In genomic region chr2:101652921-101653597, GRCm38 (mm10) we compare ENCODE assay signal across 8 mouse cellular contexts. TPM values are rescaled to one million over a fixed set of nuclear protein-coding genes. Genes with fewer than 3 reads are reported as not detected.
A peak's percentile ranks its signal among the peaks of the same experiment; 100 is the strongest.
DNase-seq lines count a peak whose midpoint lies in the region; TF ChIP-seq lines count a peak whose summit lies in the region.

No protein-coding gene starts in this region.

- peaks cover 51% of the 10 kb centered on the region for H3K27me3 ChIP-seq in CH12.LX (replicated peaks)
- H3K27me3 ChIP-seq in forebrain, embryonic 10.5 days (ENCODE audit: poor library complexity, severe bottlenecking) = peaks cover 16% of the 10 kb centered on the region

- DNase-seq in CH12.LX (ENCODE audit: extremely low read depth) = peak; percentile 41
- peak; percentile 94 for DNase-seq in brain, adult 2 months (ENCODE audit: low read depth, low spot score)
- DNase-seq in forebrain, embryonic 10.5 days (ENCODE audit: extremely low spot score, low spot score) = peak; percentile 65
- DNase-seq in heart, postnatal 4 days = peak; percentile 83
- DNase-seq in layer of hippocampus, adult 18-20 months (ENCODE audit: low spot score in 2 of 2) = peak; percentile 56 to 89
- peak; percentile 42 to 46 for DNase-seq in lung, adult 18-20 months
- DNase-seq in thymus, postnatal 14 days = peak; percentile 90

- H3K4me3 ChIP-seq in CH12.LX (replicated peaks in 1 of 3; ENCODE audit: low read depth in 2 of 3, low read length in 2 of 3, poor library complexity in 1 of 3) = no peak overlapping the region
- H3K4me3 ChIP-seq in forebrain, embryonic 10.5 days = peak overlapping the region; percentile 38
- H3K4me3 ChIP-seq in olfactory bulb, adult 2 months (ENCODE audit: insufficient read depth, low read depth, low read length) = peak overlapping the region; percentile 21

- no peak overlapping the region for H3K9ac ChIP-seq in CH12.LX (ENCODE audit: insufficient read depth, low read depth)

- in situ Hi-C loops in CH12.LX (cut with MboI; ENCODE audit: low pct_ligation_motif_present, low pct_unique_long_range_greater_than_20kb, low sequenced_read_pairs) = no loop called here

- 21% methylated on average over 14 of the region's 14 CpGs for WGBS in forebrain, embryonic 10.5 days
- WGBS in olfactory bulb, adult 2 months = 15% methylated on average over 14 of the region's 14 CpGs

- no peak overlapping the region for H3K27ac ChIP-seq in CH12.LX (ENCODE audit: insufficient read depth, low read depth)
- H3K27ac ChIP-seq in forebrain, embryonic 10.5 days = no peak overlapping the region
- H3K27ac ChIP-seq in olfactory bulb, adult 2 months (ENCODE audit: insufficient read depth, low read depth, low read length) = no peak overlapping the region

- no peak for TF ChIP-seq POLR2A in CH12.LX (IDR thresholded peaks at IDR 0.05; ENCODE audit: low read depth, low read length)
- no peak for TF ChIP-seq POLR2A in olfactory bulb, adult 2 months (IDR thresholded peaks at IDR 0.05; ENCODE audit: insufficient read depth, low read depth, low read length)

- dilution Hi-C loops in CH12.LX (cut with MboI; ENCODE audit: extremely low pct_ligation_motif_present, extremely low pct_unique_long_range_greater_than_20kb, low sequenced_read_pairs) = no loop called here

- H3K4me2 ChIP-seq in CH12.LX (ENCODE audit: insufficient read depth, low read depth, poor library complexity, severe bottlenecking) = no peak overlapping the region; the same call in 1 of the 2 replicates

- no peak for TF ChIP-seq EP300 in CH12.LX (IDR thresholded peaks at IDR 0.05; ENCODE audit: low read length)

- peak; percentile 78 for TF ChIP-seq RAD21 in CH12.LX (IDR thresholded peaks at IDR 0.05; ENCODE audit: low read depth, low read length)

- TF ChIP-seq CTCF in CH12.LX (conservative IDR thresholded peaks at IDR 0.05 in 1 of 2, IDR thresholded peaks at IDR 0.05 in 1 of 2; ENCODE audit: low read depth in 2 of 2, low read length in 2 of 2) = peak; percentile 30 to 73; a peak in 2 of 4 replicates
- TF ChIP-seq CTCF in olfactory bulb, adult 2 months (IDR thresholded peaks at IDR 0.05; ENCODE audit: insufficient read depth, low read depth, low read length) = no peak

- no peaks in the 10 kb centered on the region for H3K79me2 ChIP-seq in CH12.LX (replicated peaks; ENCODE audit: control insufficient read depth, extremely low read depth, insufficient read depth, poor library complexity, severe bottlenecking)

- no peaks in the 10 kb centered on the region for H3K9me3 ChIP-seq in CH12.LX (replicated peaks; ENCODE audit: low read length)
- no peaks in the 10 kb centered on the region for H3K9me3 ChIP-seq in forebrain, embryonic 10.5 days

- no peaks in the 10 kb centered on the region for H3K36me3 ChIP-seq in CH12.LX (replicated peaks in 1 of 2; ENCODE audit: control insufficient read depth in 1 of 2, insufficient read depth in 1 of 2, low read length in 1 of 2)
- H3K36me3 ChIP-seq in forebrain, embryonic 10.5 days (replicated peaks) = no peaks in the 10 kb centered on the region

- H3K4me1 ChIP-seq in CH12.LX (ENCODE audit: control insufficient read depth in 1 of 2, insufficient read depth in 2 of 2) = no peaks in the 10 kb centered on the region
- H3K4me1 ChIP-seq in forebrain, embryonic 10.5 days = peaks cover 22% of the 10 kb centered on the region
- H3K4me1 ChIP-seq in olfactory bulb, adult 2 months (ENCODE audit: control insufficient read depth, insufficient read depth, low read length) = no peaks in the 10 kb centered on the region

TF ChIP-seq in CH12.LX, 34 proteins besides CTCF, POLR2A, EP300 and RAD21:
- TF ChIP-seq SMC3 (IDR thresholded peaks at IDR 0.05; ENCODE audit: low read depth, low read length) (peak; percentile 61), NRF1 (IDR thresholded peaks at IDR 0.05; ENCODE audit: low read depth, low read length) (no peak), RCOR1 (conservative IDR thresholded peaks at IDR 0.05; ENCODE audit: low read depth, low read length) (no peak), JUND (conservative IDR thresholded peaks at IDR 0.05; ENCODE audit: low read depth, low read length) (no peak), ZMIZ1 (IDR thresholded peaks at IDR 0.05; ENCODE audit: low read depth, low read length) (no peak), MEF2A (IDR thresholded peaks at IDR 0.05; ENCODE audit: borderline replicate concordance, low read depth, low read length) (no peak), KAT2A (IDR thresholded peaks at IDR 0.05; ENCODE audit: insufficient replicate concordance, low read length) (no peak)
TF ChIP-seq in CH12.LX: peak in this region for 1.

RNA-seq across cellular contexts. Expression of gene B230118H07Rik, which starts 3.7 kb away (rescaled TPM):
- total RNA-seq in CH12.LX (2012; rRNA removed) = 9.1 and 9.7 TPM in 2 replicates
- 12.6 and 17.5 TPM in 2 replicates for total RNA-seq in CH12.LX (2014; rRNA removed)
- 5.0 and 6.9 TPM in 2 replicates for polyA plus RNA-seq in CH12.LX (2012; ENCODE audit: insufficient read length, low read depth)
- polyA plus RNA-seq in forebrain, embryonic 10.5 days (2016; fragmentation: Nextera tagmentation; extraction: Ambion mirVana) = 61.3 and 65.8 TPM in 2 replicates
- 10 to 100 TPM; 44.8 to 48.7 TPM for total RNA-seq in heart, postnatal 4 days (2021)
- 10 to 100 TPM; 32.1 to 39.6 TPM for total RNA-seq in layer of hippocampus, adult 18-20 months (2021)
- not detected in 2 replicates for polyA plus RNA-seq in olfactory bulb, adult 2 months (2012; ENCODE audit: insufficient read depth, insufficient read length, low replicate concordance, missing spikeins)

RNA-seq across cellular contexts. Expression of gene Rag1, which starts 3.8 kb away (rescaled TPM):
- total RNA-seq in CH12.LX (2012; rRNA removed) (not detected in 2 replicates), CH12.LX (2014; rRNA removed) (not detected in 2 replicates)
- polyA plus RNA-seq in CH12.LX (2012; ENCODE audit: insufficient read length, low read depth) = not detected in 2 replicates
- polyA plus RNA-seq in forebrain, embryonic 10.5 days (2016; fragmentation: Nextera tagmentation; extraction: Ambion mirVana) = not detected in 2 replicates
- under 1 TPM; 0.09 to 0.41 TPM for total RNA-seq in heart, postnatal 4 days (2021)
- under 1 TPM; 0.20 to 0.30 TPM for total RNA-seq in layer of hippocampus, adult 18-20 months (2021)
- polyA plus RNA-seq in olfactory bulb, adult 2 months (2012; ENCODE audit: insufficient read depth, insufficient read length, low replicate concordance, missing spikeins) = 321 and 562 TPM in 2 replicates

RNA-seq across cellular contexts. Expression of gene Traf6, which starts 25.2 kb away (rescaled TPM):
- 9.8 and 10.5 TPM in 2 replicates for total RNA-seq in CH12.LX (2012; rRNA removed)
- total RNA-seq in CH12.LX (2014; rRNA removed) = 14.0 and 14.6 TPM in 2 replicates
- polyA plus RNA-seq in CH12.LX (2012; ENCODE audit: insufficient read length, low read depth) = 13.5 and 16.8 TPM in 2 replicates
- polyA plus RNA-seq in forebrain, embryonic 10.5 days (2016; fragmentation: Nextera tagmentation; extraction: Ambion mirVana) = 17.9 and 18.5 TPM in 2 replicates
- 10 to 100 TPM; 14.3 to 15.0 TPM for total RNA-seq in heart, postnatal 4 days (2021)
- total RNA-seq in layer of hippocampus, adult 18-20 months (2021) = 10 to 100 TPM; 15.7 to 15.8 TPM
- not detected in 2 replicates for polyA plus RNA-seq in olfactory bulb, adult 2 months (2012; ENCODE audit: insufficient read depth, insufficient read length, low replicate concordance, missing spikeins)

RNA-seq across cellular contexts. Expression of gene Rag2, which starts 28.5 kb away (rescaled TPM):
- total RNA-seq in CH12.LX (2012; rRNA removed) (not detected in 2 replicates), CH12.LX (2014; rRNA removed) (not detected in 2 replicates)
- polyA plus RNA-seq in CH12.LX (2012; ENCODE audit: insufficient read length, low read depth) = not detected in 2 replicates
- not detected in 2 replicates for polyA plus RNA-seq in forebrain, embryonic 10.5 days (2016; fragmentation: Nextera tagmentation; extraction: Ambion mirVana)
- not detected for total RNA-seq in heart, postnatal 4 days (2021)
- not detected for total RNA-seq in layer of hippocampus, adult 18-20 months (2021)
- polyA plus RNA-seq in olfactory bulb, adult 2 months (2012; ENCODE audit: insufficient read depth, insufficient read length, low replicate concordance, missing spikeins) = not detected in 2 replicates

Comparison
In these comparisons a context has a peak if more than half of its experiments do, and no peak if none do; other contexts are left out.
1. DNase-seq: peak in every context shown above with its lines; median percentile 94 in brain, adult 2 months; 90 in thymus, postnatal 14 days; 83 in heart, postnatal 4 days; 72 in layer of hippocampus, adult 18-20 months; 65 in forebrain, embryonic 10.5 days; 44 in lung, adult 18-20 months; 41 in CH12.LX.
2. H3K4me3 ChIP-seq: peak in forebrain, embryonic 10.5 days (single experiment) and olfactory bulb, adult 2 months (single experiment); none in CH12.LX (0 of 3).